Mouse (Mus musculus) embryonic fibroblast, embryonic 13.5 days (primary cell): ENCODE data around the gene Mras.

Experiments used
- CTCF ChIP-seq: IDR thresholded peaks from 2 replicates; pipeline ENCODE4 v1.5.1; 2011; ENCODE audit warnings: mild to moderate bottlenecking, control low read depth, low read length, moderate library complexity, borderline replicate concordance; ENCODE audit not compliant: insufficient read depth
- POLR2A ChIP-seq: IDR thresholded peaks from 2 replicates; pipeline ENCODE4 v1.6.1; 2011; ENCODE audit warnings: low read depth, mild to moderate bottlenecking, control low read depth, low read length, moderate library complexity

DNA sequence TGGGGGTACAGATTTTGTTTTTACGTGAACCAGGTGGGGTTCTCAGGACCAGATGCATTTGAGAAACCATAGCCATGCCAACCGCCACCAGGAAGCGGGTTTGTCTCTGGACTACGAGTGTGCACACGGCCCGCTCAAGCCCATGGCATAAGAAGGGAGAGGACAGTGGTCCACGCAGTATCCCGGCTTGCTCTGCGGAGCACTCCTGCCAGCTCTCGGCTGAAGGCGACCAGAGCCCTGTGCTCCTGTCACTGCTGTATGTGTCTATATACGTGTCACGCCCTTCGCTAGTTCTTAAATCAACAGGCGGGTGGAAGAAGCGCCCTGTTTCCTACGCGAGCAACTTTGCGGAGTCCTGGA is 79.6 kb downstream of the Mras start:
- TF ChIP-seq CTCF, result no peak
- TF ChIP-seq POLR2A, result no peak
